Mouse (Mus musculus) c-Kit-positive CD71-negative TER-119-negative erythroid progenitor cells, embryonic 14.5 days (primary cell): ENCODE results near the gene Nudcd3.
"Not testable (repeated sequence)": the region's sequence is repeated elsewhere in the genome, so short reads cannot be mapped to it uniquely, and the experiment has no call there.

Source experiments
- DNase-seq: peaks from one replicate; pipeline ENCODE4 v3.0.0-alpha.2; 2013; ENCODE audit warnings: low read depth

The Nudcd3 gene

DNA sequence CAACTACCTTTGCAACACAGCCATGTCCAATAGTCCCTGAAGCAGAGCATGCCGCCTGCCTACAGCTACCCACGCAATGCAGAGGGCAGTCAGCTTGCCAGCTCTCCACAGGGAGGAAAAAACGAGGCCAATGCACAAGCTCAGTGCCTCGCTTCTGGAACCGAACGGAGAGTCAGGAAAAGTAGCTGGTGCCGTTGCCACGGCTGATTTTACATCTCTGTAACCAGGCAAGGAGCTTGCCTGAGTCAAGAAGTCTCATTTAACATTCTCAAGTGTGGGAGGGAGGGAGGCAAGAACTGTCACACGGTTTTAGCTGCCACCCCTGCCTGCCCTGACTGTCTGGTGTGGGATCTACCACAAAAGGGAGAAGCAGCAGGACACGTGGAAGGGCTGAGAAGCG is 79.6 kb downstream of the Nudcd3 start:
- DNase-seq: no peak

DNA sequence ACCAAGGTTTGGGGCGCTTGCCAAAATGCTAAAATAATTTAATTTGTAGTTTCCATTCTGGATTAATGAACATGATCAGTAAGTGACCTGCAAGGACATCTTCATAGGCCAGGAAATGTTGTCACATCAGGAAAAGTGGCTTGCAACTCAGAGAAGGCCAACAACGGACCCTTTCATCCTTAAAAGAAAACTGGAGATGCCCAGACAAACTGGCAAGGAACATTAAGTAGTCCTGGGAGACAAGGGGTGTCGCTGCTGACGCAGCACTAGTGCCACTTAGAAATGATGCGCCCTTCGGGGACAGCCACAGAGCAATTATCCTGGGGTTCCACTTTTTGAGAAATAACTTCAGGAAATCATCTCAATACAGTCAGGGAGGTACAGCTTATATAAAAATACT is 80.2 kb downstream of the Nudcd3 start:
- DNase-seq: no peak

DNA sequence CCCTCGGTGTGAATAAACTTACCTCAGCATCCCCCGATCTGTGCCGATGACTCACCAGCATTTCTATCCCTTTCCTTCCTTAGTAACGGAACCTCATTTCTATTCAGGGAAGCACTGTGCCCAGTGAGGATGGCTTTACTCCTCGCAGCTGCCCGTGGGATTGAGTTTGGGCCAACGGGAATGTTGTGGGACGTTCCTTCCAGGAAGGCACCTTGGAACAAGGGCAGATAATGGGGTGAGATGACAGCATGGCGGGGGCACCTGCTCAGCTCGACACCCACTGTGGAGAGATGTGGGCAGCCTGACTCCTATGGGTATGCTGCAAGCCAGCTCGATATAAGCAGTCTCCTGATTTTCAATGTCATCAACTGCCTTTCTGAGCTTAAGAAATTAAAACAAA is 80.9 kb downstream of the Nudcd3 start:
- no peak for DNase-seq

DNA sequence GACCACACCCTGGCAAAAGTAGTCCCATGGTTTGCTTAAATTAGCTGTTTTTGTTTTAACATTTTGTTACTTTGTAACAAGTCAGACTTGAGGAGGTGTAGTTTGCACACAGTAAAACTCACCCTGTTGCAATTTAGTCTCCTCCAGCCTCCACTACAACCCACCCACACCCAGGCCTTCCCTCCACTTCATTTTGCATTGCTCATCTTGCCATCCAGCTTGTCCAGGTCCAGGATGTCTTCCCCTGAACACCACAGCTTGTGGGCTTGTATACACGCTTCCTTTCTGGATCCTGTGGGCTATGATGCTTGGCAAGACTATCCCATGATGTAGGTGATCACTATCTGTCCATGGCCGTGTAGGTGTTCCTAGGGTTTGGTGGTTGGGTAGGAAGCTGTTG is 82.3 kb downstream of the Nudcd3 start:
- DNase-seq: no peak

DNA sequence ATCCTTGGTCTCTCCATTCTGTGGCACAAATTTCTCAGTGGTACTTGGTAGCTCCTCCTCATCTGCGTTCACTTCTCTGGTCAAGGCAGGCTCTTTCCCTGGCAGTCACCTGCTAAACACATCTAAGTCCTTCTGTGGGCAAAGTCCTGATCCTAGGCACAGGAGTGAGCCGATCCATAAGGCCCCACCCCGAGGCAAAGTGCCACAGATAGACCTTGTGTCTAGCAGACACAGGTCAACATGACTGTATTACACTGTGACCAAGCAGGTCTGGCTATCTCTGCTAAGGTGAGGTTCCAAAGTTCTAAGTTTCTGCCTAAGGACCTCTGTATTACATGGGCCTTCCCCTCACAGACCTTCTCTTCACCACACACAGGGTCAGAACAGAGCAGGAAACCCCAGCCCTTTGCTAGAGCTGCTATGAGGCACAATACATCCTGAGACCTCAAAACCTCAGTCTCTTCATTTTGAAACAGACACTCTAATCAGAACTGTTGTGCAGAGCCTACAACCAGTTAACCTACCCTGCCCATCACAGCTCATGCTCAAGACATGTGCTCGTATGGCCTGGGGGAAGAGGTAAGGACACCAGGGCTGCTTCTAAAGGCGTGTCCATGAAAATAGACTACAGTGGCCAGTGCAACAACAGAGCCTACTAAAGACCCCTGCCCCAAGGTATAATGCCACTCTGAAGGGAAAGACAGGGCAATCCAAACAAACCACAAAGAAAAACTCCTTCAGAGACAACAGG is 88.3 kb downstream of the Nudcd3 start:
- DNase-seq: no peak

DNA sequence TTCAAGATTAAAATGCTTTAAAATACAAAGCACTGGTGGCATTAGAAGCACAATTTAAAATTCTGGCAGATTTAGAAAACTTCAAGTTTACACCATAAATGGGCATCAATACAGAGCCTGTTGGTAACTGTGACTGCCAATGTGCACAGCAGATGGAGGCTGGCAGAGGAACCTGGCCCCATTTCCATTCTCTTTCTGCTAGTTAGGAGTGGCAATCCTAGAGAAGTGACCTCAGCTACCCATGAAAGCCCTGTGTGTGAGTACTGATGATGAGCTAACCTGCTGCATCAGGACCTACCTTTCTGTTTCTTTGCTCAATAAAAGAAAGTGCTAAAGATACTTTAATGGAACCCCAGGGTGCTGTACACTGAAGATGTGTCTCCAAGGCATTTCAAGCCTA is 90.2 kb downstream of the Nudcd3 start:
- DNase-seq: no peak

DNA sequence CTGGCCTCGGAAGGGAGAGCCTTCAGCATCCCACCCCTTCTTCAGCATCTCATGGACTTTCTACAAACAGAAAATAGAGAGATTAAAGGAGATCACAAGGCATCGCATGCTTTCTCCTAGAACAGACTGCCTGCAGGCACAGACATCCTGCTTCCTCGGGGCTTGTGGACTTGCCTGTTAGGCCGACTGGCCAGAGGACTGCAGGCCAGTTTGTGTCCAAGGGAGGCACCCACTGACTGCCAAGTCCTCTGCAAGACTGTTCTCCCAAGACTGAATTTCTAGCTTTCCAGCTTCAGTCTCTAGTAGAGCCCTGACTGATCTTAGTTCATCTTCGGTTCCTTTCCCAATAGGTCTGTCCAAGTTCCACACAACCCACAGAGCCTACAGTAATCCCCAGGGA is 91.9 kb downstream of the Nudcd3 start:
- no peak for DNase-seq

DNA sequence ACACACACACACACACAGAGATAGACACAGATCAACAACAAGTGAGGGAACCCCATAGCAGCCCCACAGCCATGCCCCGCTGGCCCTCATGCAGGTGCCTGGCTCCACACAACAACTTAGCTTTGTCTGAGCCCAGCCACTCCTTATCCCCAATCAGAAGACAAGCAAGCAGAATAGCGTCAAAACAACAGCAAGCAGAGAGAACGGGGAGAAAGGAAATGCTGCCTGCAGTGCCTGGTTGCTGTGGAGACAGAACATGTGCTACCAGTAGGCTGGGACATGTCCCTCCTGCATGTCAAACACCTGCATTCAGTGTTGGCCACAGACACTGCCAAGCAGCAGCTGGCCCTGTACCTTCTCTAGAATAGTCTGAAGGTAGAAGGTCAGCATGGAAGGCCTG is 92.5 kb downstream of the Nudcd3 start:
- DNase-seq: no peak

DNA sequence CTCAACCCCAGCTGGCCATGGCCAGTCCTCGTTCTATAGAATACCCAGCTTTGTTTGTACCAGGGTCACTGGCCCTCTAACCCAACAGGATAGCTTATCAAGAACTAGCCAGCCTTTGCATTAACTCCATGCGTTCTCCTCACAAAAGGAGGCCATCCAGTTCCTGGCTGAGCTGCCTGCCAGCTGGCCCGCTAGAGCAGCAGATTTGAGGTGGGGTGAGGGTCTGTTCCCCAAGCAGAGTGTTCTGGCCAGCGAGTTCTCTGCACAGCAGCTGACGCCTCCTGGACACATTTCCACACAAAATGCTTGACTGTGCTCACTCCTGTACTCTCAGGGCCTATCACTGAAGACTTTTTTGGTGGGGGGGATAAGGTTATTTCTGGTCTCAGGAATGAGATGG is 95.5 kb downstream of the Nudcd3 start:
- DNase-seq: no peak

DNA sequence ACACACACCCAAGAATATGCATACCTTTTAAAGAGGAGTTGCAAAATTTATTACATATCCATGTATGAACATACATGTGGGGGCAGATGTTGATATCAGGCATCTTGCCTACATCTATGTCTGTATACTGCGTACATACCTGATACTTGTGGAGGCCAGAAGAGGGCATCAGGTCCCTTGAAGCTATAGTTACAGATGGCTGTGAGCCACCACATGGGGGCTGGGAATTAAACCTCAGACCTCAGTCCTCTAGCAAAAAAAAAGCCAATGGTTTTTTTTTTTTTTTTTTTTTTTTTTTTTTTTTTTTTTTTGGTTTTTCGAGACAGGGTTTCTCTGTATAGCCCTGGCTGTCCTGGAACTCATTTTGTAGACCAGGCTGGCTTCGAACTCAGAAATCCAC is 103.6 kb downstream of the Nudcd3 start:
- not testable (repeated sequence) for DNase-seq

DNA sequence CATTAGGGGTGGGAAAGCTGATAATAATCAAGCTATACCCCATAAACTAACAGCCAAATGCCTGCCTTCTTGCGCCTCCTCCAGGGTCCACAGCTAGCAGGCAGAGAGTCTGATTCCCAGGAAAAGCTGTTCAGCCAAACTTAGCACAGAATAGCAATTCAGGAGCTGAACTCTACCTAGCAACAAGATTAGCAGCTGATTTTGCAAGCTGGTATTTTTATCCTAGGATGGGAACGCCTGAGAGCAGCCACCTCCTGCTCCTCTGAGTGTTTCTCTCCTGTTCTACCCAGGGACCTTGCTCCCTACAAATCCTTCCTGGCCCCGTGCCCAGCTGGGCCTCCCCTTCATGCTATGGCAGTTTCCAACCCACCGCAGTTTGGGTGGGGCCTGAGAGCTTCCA is 113.2 kb downstream of the Nudcd3 start:
- no peak for DNase-seq

DNA sequence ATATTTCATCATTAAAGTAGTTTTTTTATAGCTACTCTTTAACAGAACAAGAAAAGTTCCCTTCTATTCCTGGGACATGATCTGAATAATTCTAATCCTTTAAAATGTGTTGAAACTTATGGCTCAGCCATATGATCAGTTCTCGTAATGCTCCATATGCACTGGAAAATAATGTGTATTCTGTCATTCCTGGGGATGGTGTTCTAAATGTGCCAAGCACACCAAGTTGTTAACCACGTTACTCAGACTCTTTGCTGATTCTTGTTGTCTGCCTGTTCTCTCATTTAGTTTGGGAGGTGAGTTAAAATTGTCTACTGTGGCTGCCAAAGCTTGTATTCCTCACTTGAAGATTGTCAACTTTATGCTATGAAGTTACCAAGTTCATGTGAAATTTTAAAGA is 121.5 kb downstream of the Nudcd3 start:
- DNase-seq: no peak

DNA sequence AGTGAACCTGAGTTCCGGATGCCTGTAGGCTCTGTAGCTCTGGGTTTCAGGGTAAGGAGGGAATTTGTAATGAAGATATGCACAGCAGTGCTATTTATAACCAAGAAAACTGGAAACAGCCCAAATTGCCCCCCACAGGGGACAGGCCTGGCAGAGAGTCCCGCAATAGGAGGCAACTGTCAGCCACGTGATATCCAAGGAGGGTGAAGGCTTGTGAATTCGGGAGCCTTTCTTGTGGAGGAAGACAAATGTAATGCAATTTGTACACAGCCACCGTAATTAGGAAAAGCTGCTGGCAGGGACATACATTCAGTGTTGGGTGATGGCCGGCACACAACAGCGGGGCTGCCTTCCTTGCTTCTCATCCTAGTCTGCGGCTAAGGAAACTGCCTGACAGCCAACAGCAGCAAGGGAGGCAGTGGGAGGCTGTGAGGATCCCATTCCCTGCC is 124.6 kb downstream of the Nudcd3 start:
- DNase-seq: no peak

DNA sequence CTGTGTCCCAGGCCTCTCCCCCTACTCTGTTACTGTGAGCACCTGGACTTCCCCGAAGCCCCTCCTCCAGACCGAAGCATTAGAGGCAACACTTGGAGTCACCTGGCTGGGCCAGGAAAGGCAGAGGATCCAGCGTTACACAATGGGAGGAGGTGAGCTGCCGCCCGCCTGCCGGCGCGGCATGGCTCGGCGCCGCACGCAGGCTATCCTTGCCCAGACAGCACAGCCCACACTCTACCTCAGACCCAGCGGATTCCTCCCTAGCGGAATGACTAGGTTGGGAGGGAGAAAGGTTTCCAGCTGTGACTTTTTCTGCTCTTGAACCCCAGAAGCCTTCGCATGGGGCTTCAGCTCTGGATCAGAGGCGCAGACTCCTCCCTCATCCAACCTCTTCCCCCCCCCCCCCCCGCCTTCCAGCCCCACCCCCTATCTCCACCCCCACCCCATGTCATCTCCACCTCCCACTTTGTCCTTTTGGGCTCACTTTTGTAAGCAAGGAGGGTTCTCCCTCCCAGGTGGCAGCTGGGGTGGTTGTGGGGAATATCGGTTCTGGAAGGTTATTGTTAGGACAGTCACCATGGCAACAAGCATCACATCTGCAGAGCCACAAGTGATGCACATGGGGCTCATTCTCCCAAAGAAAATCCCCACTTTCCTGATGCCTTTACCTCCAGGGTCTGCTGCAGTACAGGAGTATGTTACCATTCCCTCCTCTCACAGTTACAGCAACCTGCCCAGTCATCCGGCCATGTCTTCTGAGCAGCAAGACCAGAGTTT is 131.8 kb downstream of the Nudcd3 start:
- DNase-seq: no peak

DNA sequence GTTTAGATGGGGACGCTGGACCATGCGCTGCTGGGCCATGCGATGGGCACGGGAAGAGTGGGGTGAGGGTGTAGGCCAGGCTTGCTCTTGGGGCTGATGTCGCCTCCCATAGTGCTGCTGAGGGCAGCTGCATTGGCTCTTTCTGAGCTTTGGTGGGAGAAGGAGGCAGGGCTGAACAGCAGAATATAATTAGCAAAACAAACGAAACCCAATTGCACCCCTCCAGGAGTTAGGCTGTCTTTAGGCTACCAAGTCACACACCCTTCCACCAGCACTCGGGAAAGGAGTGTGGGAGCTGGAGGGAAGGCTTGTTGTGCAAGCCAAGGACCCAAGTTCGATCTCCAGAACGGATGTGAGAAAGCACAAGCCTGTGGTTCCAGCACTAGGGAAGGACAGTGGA is 133.1 kb downstream of the Nudcd3 start:
- no peak for DNase-seq

DNA sequence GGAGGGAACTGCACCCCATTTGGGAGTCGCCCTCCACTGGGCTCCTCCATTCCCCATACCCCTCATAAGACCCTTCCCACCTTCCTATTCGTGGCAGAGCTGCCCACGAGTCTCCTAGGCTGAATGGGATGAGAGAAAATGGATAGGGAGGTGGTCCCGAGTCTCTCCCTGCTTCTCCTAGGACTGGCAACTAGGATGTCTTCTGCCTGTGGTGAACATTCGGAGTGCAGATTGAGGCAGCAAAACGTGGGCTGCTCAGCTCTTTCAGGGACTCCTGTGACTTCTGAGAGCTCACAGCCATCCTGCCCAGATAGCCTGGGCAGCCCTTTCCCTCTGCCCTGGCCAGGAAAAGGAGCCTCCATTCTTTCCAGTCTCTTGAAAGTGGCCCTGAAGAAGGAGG is 134.0 kb downstream of the Nudcd3 start, which contains the start of gene Camk2b:
Gene Camk2b (minus strand): TSS at position 187 of the 400 bp plus-strand sequence.
- DNase-seq: no peak

DNA sequence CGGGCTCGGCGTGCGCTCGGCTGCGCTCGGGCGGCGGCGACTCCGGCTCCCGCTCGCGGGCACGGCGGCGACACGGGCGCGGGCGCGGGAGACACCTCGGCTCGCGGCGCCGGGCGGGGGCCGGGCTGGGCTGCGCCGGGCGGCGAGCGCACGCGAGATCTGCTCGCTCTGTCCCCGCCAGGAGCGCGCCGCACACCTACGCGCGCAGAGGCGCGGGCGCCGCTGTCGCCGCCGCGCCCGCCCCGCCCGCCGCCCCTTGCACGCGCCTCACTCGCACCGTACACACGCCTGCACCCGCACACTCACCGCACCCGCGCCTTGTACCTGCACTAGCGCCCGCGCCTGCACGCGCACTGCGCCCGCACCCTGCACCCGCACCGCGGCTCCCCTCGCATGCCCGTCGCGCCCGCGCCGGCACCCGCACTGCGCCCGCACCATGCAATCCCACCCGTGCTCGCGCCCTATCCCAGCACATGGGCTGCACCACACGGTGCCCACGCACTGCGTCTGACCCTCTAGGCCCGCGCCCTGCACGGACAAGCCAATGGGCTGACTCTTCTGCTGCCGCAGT is 134.6 kb downstream of the Nudcd3 start:
- DNase-seq: no peak

DNA sequence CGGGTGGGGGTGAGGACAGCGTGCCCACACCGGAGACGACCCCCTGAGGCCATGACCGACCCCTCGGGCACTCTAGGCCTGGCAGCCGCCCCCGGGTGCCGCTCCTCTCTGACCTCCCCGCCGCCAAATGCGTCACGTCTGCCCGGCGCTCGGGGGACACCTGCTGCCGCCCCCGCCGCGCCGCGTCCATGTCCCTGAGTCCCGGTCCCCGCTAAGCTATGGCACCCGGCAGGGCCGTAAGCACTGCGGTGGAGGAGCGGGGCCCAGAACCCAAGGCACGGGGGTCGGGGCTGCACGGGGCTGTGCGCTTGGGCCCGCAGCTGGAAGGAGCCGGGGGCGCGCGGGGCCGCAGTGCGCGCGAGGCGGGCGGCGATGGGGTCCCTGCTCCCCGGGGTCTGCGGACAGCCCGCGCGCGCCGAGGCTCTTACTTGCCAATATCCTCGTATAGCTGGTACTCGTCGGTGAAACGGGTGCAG is 135.1 kb downstream of the Nudcd3 start:
- DNase-seq: no peak

DNA sequence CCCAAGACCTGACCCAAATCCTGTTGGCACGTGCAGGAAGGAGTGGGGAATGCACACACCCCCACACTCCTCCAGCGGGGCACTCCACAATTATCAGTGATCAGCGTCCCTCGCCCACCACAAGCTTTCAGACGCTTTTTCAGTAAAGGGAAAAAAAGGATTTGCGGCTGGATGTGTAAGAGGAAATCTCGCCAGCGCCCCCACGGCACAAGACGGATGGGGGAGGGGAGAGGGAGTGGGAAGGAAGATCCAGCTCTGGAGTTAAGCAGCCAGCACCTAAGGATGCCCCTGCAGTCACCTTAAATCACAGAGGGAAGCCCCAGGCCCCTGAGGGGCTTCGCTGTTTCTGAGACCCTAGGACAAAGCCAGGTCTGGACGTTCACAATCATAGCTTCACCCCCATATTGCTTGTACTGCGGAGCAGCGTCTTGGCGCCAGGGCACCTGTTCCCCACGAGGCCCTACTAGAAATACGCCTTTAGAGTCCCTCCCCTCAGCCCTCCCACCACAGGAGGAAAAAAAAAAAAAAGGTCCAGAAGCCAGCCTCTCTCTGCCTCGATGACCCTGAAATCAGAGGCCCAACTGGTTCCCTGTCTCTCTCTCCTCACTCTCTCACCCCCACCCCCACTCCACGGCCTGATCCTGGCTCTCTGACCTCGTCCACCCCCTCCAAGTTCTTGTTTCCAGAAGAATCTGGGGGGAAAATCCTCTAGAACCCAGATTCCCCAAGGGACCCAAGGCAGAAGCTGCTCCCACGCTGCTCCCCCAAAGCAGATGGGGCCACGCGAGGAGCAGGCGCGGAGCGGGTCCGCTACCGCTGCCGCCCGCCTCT is 135.8 kb downstream of the Nudcd3 start:
- no peak for DNase-seq

DNA sequence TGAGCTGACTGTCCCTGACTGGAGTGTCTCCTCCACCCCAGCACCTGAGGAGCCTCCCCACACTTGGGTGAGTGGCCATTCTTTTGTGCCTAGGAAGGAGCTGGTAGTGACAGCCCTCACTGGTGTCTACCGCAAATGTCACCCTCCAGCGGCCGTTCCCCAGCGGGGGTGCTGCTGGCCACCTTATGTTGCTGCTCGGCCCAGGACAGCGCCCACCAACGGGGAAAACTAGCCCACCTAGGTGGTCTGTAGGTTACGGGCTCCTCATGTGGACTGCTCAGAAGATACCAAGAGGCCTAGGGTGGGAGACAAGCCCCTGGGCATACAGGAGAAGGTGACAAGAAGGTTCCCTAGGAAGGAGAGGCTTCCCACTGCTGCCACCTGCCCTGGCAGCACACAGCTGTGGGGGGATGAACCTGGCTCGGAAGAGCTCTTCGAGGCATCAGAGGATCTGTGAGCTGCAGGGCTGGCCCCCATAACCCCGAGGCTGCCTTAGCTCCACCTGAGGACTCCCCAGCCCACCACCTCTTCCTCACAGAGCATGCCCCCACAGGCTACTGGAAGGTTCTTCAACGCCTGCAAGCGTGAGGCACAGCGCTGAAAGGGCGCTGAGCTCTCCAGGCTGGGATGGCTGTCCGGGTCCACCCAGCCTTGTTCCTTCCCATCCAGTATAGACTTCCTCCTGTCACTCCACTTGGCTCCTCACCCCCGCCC is 136.6 kb downstream of the Nudcd3 start:
- DNase-seq: no peak

DNA sequence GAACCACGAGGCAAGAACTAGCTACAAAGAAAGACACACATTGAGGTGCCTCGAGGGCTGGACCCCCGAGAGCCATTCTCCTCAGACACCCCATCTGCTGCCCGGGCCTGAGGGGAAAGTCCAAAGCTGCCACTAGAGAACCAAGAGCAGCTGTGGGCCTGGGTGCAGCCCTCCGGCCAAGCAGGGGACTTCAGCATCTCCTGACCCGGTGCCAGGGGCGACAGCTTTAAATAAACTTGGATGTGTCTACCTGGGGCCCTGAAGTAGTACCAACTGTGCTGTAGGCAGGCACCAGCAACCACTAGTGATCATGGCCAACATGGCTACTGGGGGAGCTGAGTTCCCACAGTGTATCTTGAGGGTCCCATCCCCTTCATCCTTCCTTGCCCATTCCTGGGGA is 137.2 kb downstream of the Nudcd3 start:
- no peak for DNase-seq

DNA sequence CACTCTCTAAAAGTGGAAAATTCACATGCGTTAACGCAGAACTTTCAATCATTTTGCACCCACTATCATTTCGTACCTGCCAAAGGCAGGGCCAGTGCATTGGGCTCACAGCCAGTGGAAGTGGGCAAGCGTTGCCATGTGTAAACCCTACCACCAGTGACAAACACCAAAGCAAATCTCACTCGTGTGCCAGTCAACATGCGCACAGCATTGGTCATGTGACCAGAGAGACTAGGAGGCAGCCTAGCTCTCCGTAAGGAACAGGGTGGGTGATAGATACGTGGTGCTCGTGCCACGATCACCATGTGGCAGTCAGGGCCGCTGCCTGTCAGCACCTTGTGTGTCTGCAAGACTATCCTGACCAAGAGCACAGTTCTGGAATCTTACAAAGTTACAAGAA is 137.9 kb downstream of the Nudcd3 start:
- DNase-seq: no peak
